Mouse (Mus musculus) CD8-positive naive resting alpha-beta T cell, adult 2 months (primary cell): ENCODE measurements around the gene Nmb.
A peak's percentile ranks its signal among the peaks of the same experiment; 100 is the strongest.
"Not testable (repeated sequence)": the region's sequence is repeated elsewhere in the genome, so short reads cannot be mapped to it uniquely, and the experiment has no call there.

ENCODE experiments used
- DNase-seq, 2 experiments: peaks; one replicate each; pipeline ENCODE4 v3.0.0; 2022; ENCODE audit warnings: low read depth in 2 of 2, low spot score in 2 of 2

The Nmb gene

DNA sequence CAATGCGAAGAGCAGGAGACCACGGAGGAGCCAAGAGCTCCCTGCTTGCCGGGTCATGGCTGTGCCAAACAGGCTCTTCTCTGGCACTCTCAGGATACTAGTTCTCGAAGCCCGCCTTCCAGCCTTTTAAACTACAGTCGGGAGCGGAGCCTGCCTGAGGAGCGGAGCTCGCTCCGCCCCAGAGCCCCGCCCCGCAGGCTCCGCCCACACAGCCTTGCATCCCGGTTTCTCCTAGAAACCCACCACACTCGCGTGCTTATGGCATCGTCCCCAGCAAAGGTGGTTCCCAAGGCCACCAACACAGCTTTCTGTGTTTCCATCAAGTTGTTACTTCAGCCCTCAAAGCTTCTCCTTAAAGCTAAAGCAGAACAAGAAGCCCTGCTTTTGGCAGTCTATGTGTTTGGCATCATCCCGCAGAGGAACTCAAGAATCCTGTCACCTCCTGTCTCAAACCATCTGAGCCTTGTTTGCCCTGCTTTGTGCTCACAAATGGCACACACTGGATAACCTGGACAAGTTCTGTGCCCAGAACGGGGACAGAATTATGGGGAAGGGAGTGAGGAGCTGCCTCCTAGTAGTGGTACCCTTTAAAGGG lies at the start of gene Nmb:
Nmb (minus strand) TSS at position 156 of the 595 bp plus-strand sequence.
- DNase-seq, result peak; percentile 5 to 25

DNA sequence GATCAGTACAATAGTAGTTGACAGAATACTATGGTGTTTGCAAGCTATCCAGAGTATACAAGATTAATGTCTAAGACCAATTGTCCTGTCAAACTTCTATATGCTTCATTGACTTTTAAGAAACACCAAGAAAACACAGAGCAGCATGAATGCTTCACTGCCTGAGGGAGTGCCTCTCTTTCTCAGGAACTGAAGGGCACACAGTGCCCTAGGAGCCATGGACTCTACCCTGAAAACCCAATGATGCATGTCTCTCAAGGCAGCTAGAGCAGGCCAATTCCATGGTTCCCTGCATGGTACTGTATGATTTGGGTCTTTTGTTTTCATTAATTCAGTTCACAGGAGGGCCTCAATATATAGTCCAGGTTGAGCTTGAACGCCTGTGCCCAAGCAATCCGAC lies 49.4 kb upstream of the Nmb start:
- DNase-seq, result no peak

DNA sequence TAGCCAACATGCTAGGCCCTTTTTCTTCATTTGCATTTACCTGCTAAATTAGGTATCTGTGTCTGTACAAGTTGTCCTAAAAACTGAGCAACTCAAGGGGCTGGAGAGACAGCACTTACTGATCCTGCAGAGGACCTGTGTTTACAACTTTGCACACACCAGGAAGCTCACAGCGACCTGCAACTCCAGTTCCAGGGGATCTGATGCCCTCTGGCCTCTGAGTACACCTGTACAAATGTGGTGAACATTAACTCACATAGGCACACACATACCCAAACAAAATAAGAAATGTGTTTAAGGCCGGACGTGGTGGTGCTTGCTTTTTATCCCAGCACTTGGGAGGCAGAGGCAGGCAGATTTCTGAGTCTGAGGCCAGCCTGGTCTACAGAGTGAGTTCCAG lies 47.3 kb upstream of the Nmb start:
- DNase-seq, result no peak

GRCm38 (mm10) chr7:80951461-80951860 lies 46.6 kb upstream of the Nmb start:
- no peak for DNase-seq

- DNase-seq, result peak; percentile 94 to 95
These were observed 42.8 kb upstream of the Nmb start, which contains the start of gene Sec11a for GRCm38 (mm10) chr7:80947445-80948350. Gene Sec11a, minus strand, starts transcription at chr7:80947780.

DNA sequence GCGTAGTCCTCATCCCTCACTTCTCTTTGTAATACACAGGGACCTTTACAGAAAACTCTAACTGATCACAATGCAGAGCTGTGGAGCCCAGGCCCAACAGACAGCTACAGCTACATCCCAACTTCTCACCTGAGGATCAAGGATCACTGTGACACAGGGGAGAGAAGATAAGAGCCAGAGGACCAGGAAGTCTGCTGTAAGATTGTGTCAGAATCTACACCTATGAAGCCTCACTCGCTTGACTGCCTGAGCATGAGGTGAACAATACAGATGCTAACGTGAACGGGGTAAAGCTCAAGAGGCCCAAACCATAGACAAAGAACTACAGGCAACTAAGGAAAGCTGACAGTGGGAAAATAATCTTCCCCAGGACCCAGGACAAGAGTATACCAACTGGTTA lies 34.9 kb upstream of the Nmb start:
- no peak for DNase-seq

DNA sequence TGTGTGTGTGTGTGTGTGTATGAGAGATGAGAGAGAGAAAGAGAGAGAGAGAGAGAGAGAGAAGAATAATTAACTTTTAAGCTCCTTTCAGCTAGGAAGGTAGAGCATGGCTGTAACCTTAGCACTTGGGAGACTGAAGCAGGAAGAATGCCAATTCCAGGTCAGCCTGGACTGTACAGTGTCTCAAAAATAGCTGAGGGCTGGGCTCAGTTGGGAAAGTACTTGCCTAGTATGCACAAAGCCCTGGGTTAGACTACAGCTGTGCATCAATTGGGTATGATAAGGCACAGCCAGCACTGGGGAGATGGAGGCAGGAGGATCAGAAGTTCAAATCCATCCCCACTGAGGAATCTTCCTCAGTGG lies 32.4 kb upstream of the Nmb start:
- DNase-seq, result not testable (repeated sequence)

- DNase-seq, result peak in 1 of 2 experiments; percentile 29
These were observed 31.9 kb upstream of the Nmb start for GRCm38 (mm10) chr7:80936617-80937303.

GRCm38 (mm10) chr7:80935834-80936233 lies 31.0 kb upstream of the Nmb start:
- DNase-seq, result no peak

GRCm38 (mm10) chr7:80932777-80933176 lies 27.9 kb upstream of the Nmb start:
- DNase-seq, result no peak

- DNase-seq, result no peak
These were observed 26.8 kb upstream of the Nmb start for GRCm38 (mm10) chr7:80931618-80932207.

DNA sequence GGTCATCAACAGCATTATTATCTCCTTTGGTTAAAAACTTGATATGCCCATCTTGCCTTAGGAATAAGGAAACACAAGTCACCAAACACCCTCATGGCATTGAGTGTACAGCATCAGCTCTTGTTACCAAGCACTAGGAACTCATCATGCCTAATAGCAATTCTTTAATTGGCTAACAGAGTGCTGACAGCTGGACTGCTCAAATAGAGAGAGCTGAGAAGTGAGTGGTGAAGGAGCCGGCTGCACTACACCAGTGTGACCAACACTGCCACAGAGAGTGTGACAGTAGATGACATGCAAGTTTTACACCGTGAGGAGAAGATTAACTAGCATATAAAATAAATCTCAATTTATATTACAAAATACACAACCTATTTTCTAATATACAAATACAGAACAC lies 18.3 kb upstream of the Nmb start:
- DNase-seq, result no peak

DNA sequence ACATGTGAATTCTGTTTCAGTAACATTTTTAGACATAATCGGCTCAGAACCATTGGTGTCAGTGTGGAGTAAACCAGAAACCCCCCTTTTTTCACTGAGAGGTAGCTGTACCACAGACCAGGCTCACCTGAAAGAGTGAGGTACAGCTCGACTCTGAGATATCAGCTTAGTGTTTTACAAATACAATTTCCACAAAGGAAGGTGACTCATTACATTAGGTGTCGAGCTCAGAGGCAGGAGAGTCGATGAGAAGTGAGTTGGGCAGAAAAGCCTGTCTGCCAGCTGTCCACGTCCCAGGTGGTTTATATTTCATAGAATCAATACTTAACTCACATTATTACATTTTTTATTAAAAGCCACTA lies 14.8 kb upstream of the Nmb start:
- no peak for DNase-seq

GRCm38 (mm10) chr7:80918982-80919646 lies 14.2 kb upstream of the Nmb start:
- peak in 1 of 2 experiments; percentile 31 for DNase-seq

GRCm38 (mm10) chr7:80917916-80918465 lies 13.1 kb upstream of the Nmb start:
- no peak for DNase-seq

DNA sequence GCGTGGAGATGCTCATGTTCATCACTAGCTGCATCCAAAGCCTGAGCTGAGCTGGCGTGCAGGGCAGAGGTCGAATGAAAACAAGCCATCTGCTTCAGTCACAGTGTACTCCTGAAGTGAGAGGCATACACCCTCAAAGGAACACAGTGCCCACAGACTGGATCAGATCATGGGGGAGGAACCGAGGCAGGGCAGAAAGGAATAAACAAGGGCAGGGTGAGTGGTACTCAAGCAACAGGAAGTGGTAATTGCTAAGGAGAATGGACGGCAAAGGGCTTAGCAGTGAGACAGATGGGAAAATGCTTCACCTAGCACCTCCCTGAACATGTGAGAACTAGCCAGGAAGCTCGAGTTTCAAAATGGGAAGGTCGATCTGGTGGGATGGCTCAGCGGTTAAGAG lies 7.6 kb upstream of the Nmb start:
- no peak for DNase-seq

DNA sequence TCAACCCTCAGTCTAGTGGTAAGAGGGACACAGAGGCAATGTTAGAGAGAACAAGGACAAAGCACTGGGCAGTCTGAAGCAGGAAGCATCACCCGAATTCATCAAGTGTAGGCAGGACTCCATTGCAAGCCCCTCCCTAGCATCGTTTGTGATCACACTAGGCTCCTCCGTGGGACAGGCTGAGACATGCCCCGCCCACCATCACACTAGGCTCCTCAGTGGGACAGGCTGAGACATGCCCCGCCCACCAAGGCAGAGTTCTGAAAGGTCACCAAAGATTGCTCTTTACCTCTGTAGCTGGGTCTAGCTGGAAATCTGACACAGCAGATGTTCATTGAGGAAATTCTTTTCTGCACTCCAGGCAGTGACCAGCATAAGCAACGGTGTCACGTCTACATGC lies 6.2 kb upstream of the Nmb start:
- DNase-seq, result no peak

DNA sequence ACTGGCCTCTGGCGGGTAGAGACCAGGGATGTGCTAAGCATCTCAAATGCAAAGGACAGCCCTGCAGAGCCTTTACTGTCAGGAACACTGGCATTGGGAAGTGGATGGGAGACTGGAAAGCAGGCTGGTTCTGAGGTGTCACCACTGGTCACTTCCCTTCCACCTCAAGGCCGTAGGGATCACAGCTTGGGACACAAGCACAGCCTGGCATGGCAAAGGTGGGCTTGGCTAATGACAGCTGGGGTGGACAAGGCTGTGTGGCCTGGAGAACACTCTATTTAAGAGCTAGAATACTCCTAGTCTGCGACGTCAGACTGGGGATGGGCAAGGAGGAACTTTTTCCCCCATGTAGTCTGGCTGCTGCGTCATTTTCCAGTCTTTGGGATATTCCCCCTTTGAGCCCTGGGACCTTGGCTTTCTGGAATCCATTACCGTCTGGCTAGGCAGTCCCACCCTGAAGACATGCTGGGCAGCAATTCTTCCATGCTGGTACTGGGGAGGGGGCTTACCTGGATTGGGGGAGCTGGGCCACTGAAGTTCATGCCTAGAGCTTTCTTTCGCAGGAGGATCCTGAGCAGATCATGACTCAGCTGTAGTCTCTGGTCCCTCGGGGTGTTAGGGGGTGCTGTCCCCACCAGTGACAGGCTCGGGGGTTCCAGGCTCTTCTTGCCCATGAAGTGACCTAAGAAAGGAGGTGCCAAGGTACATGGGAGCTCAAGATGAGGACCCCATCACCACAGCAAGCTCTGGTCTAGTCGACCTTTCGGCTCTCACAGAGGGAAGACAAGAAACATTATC lies 1.1 kb downstream of the Nmb start:
- DNase-seq, result no peak

DNA sequence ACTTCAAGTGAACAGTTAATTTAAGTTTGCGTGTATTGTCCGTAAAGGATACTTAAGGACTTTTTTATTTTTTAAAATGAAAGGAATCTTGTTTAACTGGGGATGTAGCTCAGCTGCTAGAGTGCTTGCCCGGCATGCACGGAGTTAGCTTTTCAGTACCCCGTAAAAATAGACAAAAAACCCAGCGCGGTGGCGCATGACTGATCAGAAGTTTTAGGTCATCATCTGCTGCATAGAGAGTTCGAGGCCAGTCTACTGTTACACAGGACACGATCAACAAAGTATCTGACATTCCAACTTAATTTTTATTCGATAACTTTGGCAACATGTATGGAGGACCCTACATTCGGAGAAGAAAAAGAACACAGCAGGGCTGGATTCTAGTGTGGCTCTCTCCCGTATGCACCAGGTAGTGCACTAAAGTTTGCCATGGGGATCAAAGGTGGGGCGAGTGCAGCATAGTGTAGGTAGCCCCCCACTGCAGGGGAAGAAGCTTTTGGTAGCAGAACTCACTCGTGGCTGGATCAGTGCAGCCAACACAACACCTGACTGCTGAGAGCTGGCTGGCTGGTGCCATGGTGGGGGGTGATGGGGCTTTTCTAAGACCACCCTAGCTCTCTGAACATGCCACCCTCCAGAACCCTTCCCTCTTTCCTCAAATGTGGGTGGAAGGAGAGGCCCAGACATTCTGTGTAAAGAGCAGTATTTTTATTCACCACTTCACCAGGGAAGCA lies 3.2 kb downstream of the Nmb start:
- DNase-seq, result no peak
